Mouse (Mus musculus): ENCODE measurements around the gene Enho. TPM values are rescaled to one million over a fixed set of nuclear protein-coding genes. Genes with fewer than 3 reads are reported as not detected.

Enho gene
- polyA plus RNA-seq, 1 experiment from 2014 or later = 15.4 TPM

- peak; percentile 25 for TF ChIP-seq CTCF (IDR thresholded peaks at IDR 0.05; ENCODE audit: low read depth)
- Histone ChIP-seq H3K4me2 (no peak overlapping the region), H3K27ac (ENCODE audit: low read depth) (no peak overlapping the region), H3K4me1 (ENCODE audit: insufficient read depth) (peaks cover 28% of the 10 kb centered on the region), H3K9ac (no peak overlapping the region), H3K4me3 (ENCODE audit: low read depth, low read length) (no peak overlapping the region), H3K9me3 (ENCODE audit: low read depth, low read length) (no peaks in the 10 kb centered on the region), H3K36me3 (ENCODE audit: insufficient read depth) (no peaks in the 10 kb centered on the region), H3K27me3 (ENCODE audit: insufficient read depth, low read length) (no peaks in the 10 kb centered on the region; the same call in 1 of the 2 replicates)
- ATAC-seq (ENCODE audit: insufficient read depth) = no peak
- WGBS = 59% methylated on average over 8 of the region's 8 CpGs
- DNase-seq = no peak
Observed at GRCm38 (mm10) chr4:41635224-41635623, 4.9 kb downstream of the Enho start.

- Histone ChIP-seq H3K27me3 (ENCODE audit: insufficient read depth, low read length) (no peaks in the 10 kb centered on the region; the same call in 1 of the 2 replicates), H3K4me1 (ENCODE audit: insufficient read depth) (peaks cover 29% of the 10 kb centered on the region), H3K9ac (no peak overlapping the region), H3K27ac (ENCODE audit: low read depth) (no peak overlapping the region), H3K4me3 (ENCODE audit: low read depth, low read length) (no peak overlapping the region), H3K4me2 (no peak overlapping the region), H3K36me3 (ENCODE audit: insufficient read depth) (no peaks in the 10 kb centered on the region), H3K9me3 (ENCODE audit: low read depth, low read length) (no peaks in the 10 kb centered on the region)
- DNase-seq (no peak), ATAC-seq (ENCODE audit: insufficient read depth) (no peak)
- WGBS = 87% methylated on average over 8 of the region's 8 CpGs
- no peak for TF ChIP-seq CTCF (IDR thresholded peaks at IDR 0.05; ENCODE audit: low read depth)
Observed at GRCm38 (mm10) chr4:41634631-41635030, 5.5 kb downstream of the Enho start.

DNA sequence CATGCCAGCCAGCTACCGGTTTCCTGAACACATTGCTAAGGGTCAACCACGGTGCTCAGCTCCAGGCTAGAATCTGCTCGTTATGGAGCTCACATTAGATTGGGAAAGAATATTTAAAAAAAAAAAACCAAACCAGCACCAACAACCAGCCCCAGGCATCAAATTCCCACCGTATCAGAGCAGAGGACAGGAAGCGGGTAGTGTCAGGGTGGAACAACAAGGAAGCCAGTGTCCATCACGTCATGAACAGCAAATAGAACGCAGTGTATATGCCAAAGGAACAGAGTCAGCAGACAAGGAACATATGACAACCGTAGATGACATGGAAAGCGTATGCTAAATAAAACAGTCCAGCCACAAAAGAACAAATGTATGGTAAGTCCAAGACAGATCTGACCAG lies 7.1 kb downstream of the Enho start:
- Histone ChIP-seq H3K4me1 (ENCODE audit: insufficient read depth) (peaks cover 38% of the 10 kb centered on the region), H3K27ac (ENCODE audit: low read depth) (no peak overlapping the region), H3K9me3 (ENCODE audit: low read depth, low read length) (no peaks in the 10 kb centered on the region), H3K4me3 (ENCODE audit: low read depth, low read length) (no peak overlapping the region), H3K36me3 (ENCODE audit: insufficient read depth) (no peaks in the 10 kb centered on the region), H3K9ac (no peak overlapping the region), H3K4me2 (no peak overlapping the region), H3K27me3 (ENCODE audit: insufficient read depth, low read length) (no peaks in the 10 kb centered on the region)
- WGBS = 62% methylated on average over 9 of the region's 9 CpGs
- TF ChIP-seq CTCF (IDR thresholded peaks at IDR 0.05; ENCODE audit: low read depth) = no peak
- peak; percentile 28 for DNase-seq
- ATAC-seq (ENCODE audit: insufficient read depth) = no peak

DNA sequence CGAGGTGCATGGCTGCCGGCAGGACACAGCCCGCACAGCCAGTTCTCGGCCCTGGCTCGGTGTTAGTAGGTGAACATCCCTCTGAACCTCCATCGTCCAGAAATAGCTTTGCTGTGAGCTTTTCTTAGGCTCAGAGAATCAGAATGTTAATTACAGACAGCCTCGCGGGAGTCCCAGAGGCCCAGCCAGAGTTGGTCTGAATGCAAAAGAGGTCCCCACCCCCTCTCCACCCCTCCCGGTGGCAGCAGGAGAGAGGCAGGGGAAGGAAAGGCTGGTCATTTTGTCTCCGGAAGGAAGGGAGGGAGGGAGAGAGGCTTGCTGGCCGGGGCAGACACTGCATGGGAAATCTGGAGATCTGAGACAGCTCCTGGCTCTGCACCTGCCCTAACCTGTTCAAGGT lies 8.7 kb downstream of the Enho start:
- Histone ChIP-seq H3K9me3 (ENCODE audit: low read depth, low read length) (no peaks in the 10 kb centered on the region), H3K4me2 (peak overlapping the region; percentile 32), H3K4me1 (ENCODE audit: insufficient read depth) (peaks cover 42% of the 10 kb centered on the region), H3K27me3 (ENCODE audit: insufficient read depth, low read length) (no peaks in the 10 kb centered on the region), H3K4me3 (ENCODE audit: low read depth, low read length) (no peak overlapping the region), H3K36me3 (ENCODE audit: insufficient read depth) (no peaks in the 10 kb centered on the region), H3K9ac (no peak overlapping the region; the same call in 1 of the 2 replicates), H3K27ac (ENCODE audit: low read depth) (peak overlapping the region; percentile 66)
- ATAC-seq (ENCODE audit: insufficient read depth) = no peak
- TF ChIP-seq CTCF (IDR thresholded peaks at IDR 0.05; ENCODE audit: low read depth) = no peak
- peak; percentile 59 for DNase-seq
- WGBS = 5% methylated on average over 11 of the region's 11 CpGs

- H3K36me3 ChIP-seq (ENCODE audit: insufficient read depth) = no peaks in the 10 kb centered on the region
- H3K9ac ChIP-seq = no peak overlapping the region
- 19% methylated on average over 6 of the region's 6 CpGs for WGBS
- no peak overlapping the region for H3K4me3 ChIP-seq (ENCODE audit: low read depth, low read length)
- H3K4me1 ChIP-seq (ENCODE audit: insufficient read depth) = peaks cover 34% of the 10 kb centered on the region
- no peak overlapping the region for H3K27ac ChIP-seq (ENCODE audit: low read depth)
- peak; percentile 14; the same call in 1 of the 2 replicates for ATAC-seq (ENCODE audit: insufficient read depth)
- no peaks in the 10 kb centered on the region for H3K27me3 ChIP-seq (ENCODE audit: insufficient read depth, low read length)
- no peak overlapping the region for H3K4me2 ChIP-seq
- no peaks in the 10 kb centered on the region for H3K9me3 ChIP-seq (ENCODE audit: low read depth, low read length)
- no peak for TF ChIP-seq CTCF (IDR thresholded peaks at IDR 0.05; ENCODE audit: low read depth)
- DNase-seq = peak; percentile 46
Observed at GRCm38 (mm10) chr4:41630196-41630595, 9.9 kb downstream of the Enho start.

DNA sequence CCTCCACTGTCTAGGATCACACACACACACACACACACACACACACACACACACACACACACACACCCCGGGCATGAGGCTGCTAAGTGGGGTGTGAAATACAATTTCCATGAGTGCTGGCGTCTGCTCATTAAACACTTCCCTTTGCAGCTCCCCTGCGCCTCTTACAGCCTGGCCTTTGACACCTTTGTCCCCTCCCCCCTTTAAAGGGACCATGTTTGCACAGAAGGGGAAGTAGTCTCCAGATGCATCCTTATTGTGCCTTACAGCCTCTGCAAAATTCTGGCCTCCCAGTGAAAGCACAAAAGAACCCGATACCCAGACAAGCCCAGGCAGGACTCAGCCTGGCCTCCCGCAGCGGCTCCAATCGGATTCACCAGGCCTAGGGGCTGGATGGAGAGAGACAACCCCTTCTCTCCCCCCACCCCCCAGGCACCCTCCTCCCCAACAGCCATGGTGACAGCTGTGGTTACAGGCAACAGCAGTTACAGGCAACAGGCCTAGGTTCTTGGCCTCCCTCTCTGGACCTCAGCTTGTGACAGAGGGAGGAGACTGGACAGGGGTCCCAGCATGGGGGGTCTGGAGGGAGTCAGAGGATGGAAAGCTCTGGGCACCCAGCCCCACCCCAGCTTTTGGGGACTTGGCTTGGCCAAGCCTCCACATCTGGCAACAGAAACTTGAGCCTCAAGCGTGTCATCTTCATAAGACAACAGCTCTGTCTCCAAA lies 11.8 kb downstream of the Enho start:
- Histone ChIP-seq H3K36me3 (ENCODE audit: insufficient read depth) (no peaks in the 10 kb centered on the region), H3K4me1 (ENCODE audit: insufficient read depth) (peaks cover 34% of the 10 kb centered on the region), H3K9me3 (ENCODE audit: low read depth, low read length) (no peaks in the 10 kb centered on the region), H3K9ac (no peak overlapping the region; the same call in 1 of the 2 replicates), H3K27me3 (ENCODE audit: insufficient read depth, low read length) (no peaks in the 10 kb centered on the region), H3K27ac (ENCODE audit: low read depth) (peak overlapping the region; percentile 86), H3K4me2 (peak overlapping the region; percentile 25), H3K4me3 (ENCODE audit: low read depth, low read length) (no peak overlapping the region)
- TF ChIP-seq CTCF (IDR thresholded peaks at IDR 0.05; ENCODE audit: low read depth) = no peak
- peak; percentile 86 for ATAC-seq (ENCODE audit: insufficient read depth)
- 6% methylated on average over 8 of the region's 8 CpGs for WGBS
- peak; percentile 87 for DNase-seq

GRCm38 (mm10) chr4:41622071-41622470 lies 18.1 kb downstream of the Enho start:
- Histone ChIP-seq H3K4me2 (no peak overlapping the region), H3K4me1 (ENCODE audit: insufficient read depth) (no peaks in the 10 kb centered on the region), H3K9me3 (ENCODE audit: low read depth, low read length) (no peaks in the 10 kb centered on the region), H3K4me3 (ENCODE audit: low read depth, low read length) (no peak overlapping the region), H3K27ac (ENCODE audit: low read depth) (no peak overlapping the region), H3K36me3 (ENCODE audit: insufficient read depth) (no peaks in the 10 kb centered on the region), H3K9ac (no peak overlapping the region), H3K27me3 (ENCODE audit: insufficient read depth, low read length) (no peaks in the 10 kb centered on the region)
- 78% methylated on average over 14 of the region's 14 CpGs for WGBS
- no peak for TF ChIP-seq CTCF (IDR thresholded peaks at IDR 0.05; ENCODE audit: low read depth)
- no peak for DNase-seq
- no peak for ATAC-seq (ENCODE audit: insufficient read depth)

Data from lung, embryonic 14.5 days (tissue).